Mouse (Mus musculus): ENCODE measurements around the gene Flad1.

GRCm38 (mm10) chr3:89448720-89449537 lies 37.3 kb upstream of the Flad1 start:
- TF ChIP-seq MAFK (IDR thresholded peaks at IDR 0.05; ENCODE audit: insufficient read depth, low read depth, low read length) (no peak), CHD2 (IDR thresholded peaks at IDR 0.05; ENCODE audit: low read depth, low read length) (no peak), ZNF384 (IDR thresholded peaks at IDR 0.05; ENCODE audit: low read depth, low read length) (peak; percentile 82), HCFC1 (IDR thresholded peaks at IDR 0.05; ENCODE audit: borderline replicate concordance, insufficient read depth, low read length) (no peak), ZC3H11A (IDR thresholded peaks at IDR 0.05; ENCODE audit: borderline replicate concordance, low read depth, low read length) (no peak)

All from ES-E14 (cell line).